Comparison of ENCODE assay signal across 36 mouse cellular contexts in genomic region chr7:141304537-141304936, GRCm38 (mm10). TPM values are rescaled to one million over a fixed set of nuclear protein-coding genes. Genes with fewer than 3 reads are reported as not detected.
"Had no signal": no experiment of that assay in that cellular context is flagged by ENCODE, and none has a peak within 500 bp of the region (broad histone marks: within the 10 kb centered on the region; RNA-seq: fewer than 3 reads in every experiment).

No protein-coding gene starts in this region.

- H3K9me3 ChIP-seq: embryonic facial prominence, embryonic 10.5 days; embryonic facial prominence, embryonic 12.5 days; embryonic facial prominence, embryonic 13.5 days; embryonic facial prominence, embryonic 15.5 days; forebrain, embryonic 10.5 days; forebrain, embryonic 12.5 days; forebrain, embryonic 13.5 days; forebrain, embryonic 15.5 days had no signal

- H3K27me3 ChIP-seq: embryonic facial prominence, embryonic 12.5 days; embryonic facial prominence, embryonic 13.5 days; embryonic facial prominence, embryonic 15.5 days; forebrain, embryonic 12.5 days; forebrain, embryonic 13.5 days; forebrain, embryonic 15.5 days had no signal

- DNase-seq: cerebellum, adult 2 months; cerebellum, adult 8-10 months; cerebellum, adult 9-10 months; cerebellum, adult 9-11 months; cerebellum, postnatal 10 days; cerebellum, postnatal 14 days; cerebellum, postnatal 25 days; cerebellum, postnatal 36 days; embryo, embryonic 11 days; forebrain, postnatal 0 days; gastrocnemius, adult 2 months; gastrocnemius, postnatal 10 days; gastrocnemius, postnatal 14 days; gastrocnemius, postnatal 25 days; gastrocnemius, postnatal 36 days; heart, adult 11 months; heart, adult 18-20 months had no signal

- H3K4me3 ChIP-seq: embryonic facial prominence, embryonic 10.5 days; embryonic facial prominence, embryonic 12.5 days; embryonic facial prominence, embryonic 13.5 days; embryonic facial prominence, embryonic 15.5 days; erythroblast, embryonic 14.5 days; forebrain, embryonic 10.5 days; forebrain, embryonic 12.5 days; forebrain, embryonic 13.5 days; forebrain, embryonic 15.5 days; gastrocnemius, adult 2 months had no signal

- H3K4me1 ChIP-seq: embryonic facial prominence, embryonic 10.5 days; embryonic facial prominence, embryonic 12.5 days; embryonic facial prominence, embryonic 13.5 days; embryonic facial prominence, embryonic 15.5 days; forebrain, embryonic 10.5 days; forebrain, embryonic 12.5 days; forebrain, embryonic 13.5 days; forebrain, embryonic 15.5 days had no signal

- H3K9ac ChIP-seq: embryonic facial prominence, embryonic 12.5 days; embryonic facial prominence, embryonic 13.5 days; embryonic facial prominence, embryonic 15.5 days; forebrain, embryonic 12.5 days; forebrain, embryonic 13.5 days; forebrain, embryonic 15.5 days; forebrain, postnatal 0 days had no signal

- H3K27ac ChIP-seq: embryonic facial prominence, embryonic 10.5 days; embryonic facial prominence, embryonic 12.5 days; embryonic facial prominence, embryonic 13.5 days; embryonic facial prominence, embryonic 15.5 days; forebrain, embryonic 10.5 days; forebrain, embryonic 12.5 days; forebrain, embryonic 13.5 days; forebrain, embryonic 15.5 days; gastrocnemius, adult 2 months had no signal

- H3K4me2 ChIP-seq: embryonic facial prominence, embryonic 12.5 days; embryonic facial prominence, embryonic 13.5 days; embryonic facial prominence, embryonic 15.5 days; forebrain, embryonic 12.5 days; forebrain, embryonic 13.5 days; forebrain, embryonic 15.5 days had no signal

- ATAC-seq: forebrain, embryonic 13.5 days; forebrain, embryonic 14.5 days; forebrain, embryonic 15.5 days; forebrain, embryonic 16.5 days; forebrain, postnatal 0 days had no signal

RNA-seq across cellular contexts. Expression of gene Drd4, which starts 12.7 kb away (rescaled TPM):
- total RNA-seq: common myeloid progenitor, adult 5-6 weeks; gastrocnemius, adult 18-20 months; gastrocnemius, adult 2 months; gastrocnemius, adult 8-10 months; gastrocnemius, postnatal 36 days; granulocyte monocyte progenitor cell, adult 5-6 weeks; heart, adult 18-20 months had no signal
- polyA plus RNA-seq: erythroblast, embryonic 14.5 days had no signal

RNA-seq across cellular contexts. Expression of gene Sct, which starts 25.6 kb away (rescaled TPM):
- total RNA-seq: common myeloid progenitor, adult 5-6 weeks; forebrain, postnatal 0 days; gastrocnemius, adult 18-20 months; gastrocnemius, adult 2 months; gastrocnemius, adult 8-10 months; gastrocnemius, postnatal 36 days; granulocyte monocyte progenitor cell, adult 5-6 weeks; heart, adult 18-20 months had no signal
- polyA plus RNA-seq: erythroblast, embryonic 14.5 days had no signal

RNA-seq across cellular contexts. Expression of gene Cdhr5, which starts 28.0 kb away (rescaled TPM):
- total RNA-seq: common myeloid progenitor, adult 5-6 weeks; forebrain, postnatal 0 days; gastrocnemius, adult 18-20 months; gastrocnemius, adult 2 months; gastrocnemius, adult 8-10 months; granulocyte monocyte progenitor cell, adult 5-6 weeks; heart, adult 18-20 months had no signal
- polyA plus RNA-seq: cortical plate, adult 2 months; embryonic facial prominence, embryonic 11.5 days; embryonic facial prominence, embryonic 12.5 days; embryonic facial prominence, embryonic 13.5 days; erythroblast, embryonic 14.5 days; forebrain, embryonic 10.5 days; forebrain, embryonic 11.5 days; forebrain, embryonic 12.5 days; forebrain, embryonic 13.5 days; forebrain, embryonic 14.5 days; forebrain, embryonic 15.5 days; forebrain, embryonic 16.5 days; forebrain, postnatal 0 days; frontal cortex, adult 2 months had no signal
